Mouse (Mus musculus) thymus, postnatal 4 days (tissue): ENCODE data around the gene Usf3.

ENCODE experiments used
- DNase-seq: peaks from one replicate; pipeline ENCODE4 v3.0.0; 2021

The Usf3 gene

DNA sequence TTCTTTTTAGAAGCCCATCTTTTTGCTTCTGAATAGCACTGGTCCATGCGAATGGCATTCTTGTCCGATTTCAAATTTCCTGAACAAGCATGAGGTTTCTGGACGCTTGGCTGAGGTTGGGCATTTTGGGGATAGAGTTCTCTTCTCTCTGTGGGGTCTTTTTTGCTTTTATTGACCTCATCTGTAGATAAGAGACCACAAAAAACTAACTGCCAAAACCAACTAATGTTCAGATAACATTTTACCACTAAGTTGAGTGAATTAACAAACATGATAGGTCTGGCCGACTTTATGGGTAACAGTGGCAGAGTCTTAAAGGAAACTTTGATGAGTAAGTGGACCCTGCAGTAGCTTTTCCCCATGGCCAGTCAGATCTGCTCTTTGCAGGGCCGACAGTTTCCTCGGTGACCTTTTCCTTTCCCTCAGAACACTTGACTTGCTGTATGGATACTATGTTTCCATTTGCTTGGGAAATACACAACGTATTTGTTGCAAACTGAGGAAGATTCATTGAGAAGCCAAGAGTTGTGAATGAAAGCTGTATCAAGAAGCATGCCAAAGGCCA is 1.0 kb downstream of the Usf3 start:
- DNase-seq = no peak

DNA sequence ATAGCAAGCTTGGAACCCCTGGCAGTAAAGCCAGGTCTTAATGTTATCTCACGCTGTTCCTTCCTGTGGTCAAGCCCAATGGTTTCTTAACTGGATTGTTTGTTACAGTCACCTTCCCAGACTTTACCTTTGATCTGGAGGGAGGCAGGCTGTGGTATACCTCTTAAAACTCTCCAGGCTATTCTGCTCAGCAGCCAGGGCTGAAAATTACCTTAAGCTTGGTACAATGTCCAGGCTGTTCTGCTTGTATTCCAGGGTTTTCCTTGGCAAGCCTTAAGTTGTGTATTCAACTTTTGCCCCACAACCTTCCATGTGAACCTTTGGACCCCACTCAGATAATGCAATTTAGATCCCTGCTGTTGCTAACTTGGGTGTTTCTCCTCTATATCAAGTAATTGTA is 2.0 kb downstream of the Usf3 start:
- DNase-seq = no peak

DNA sequence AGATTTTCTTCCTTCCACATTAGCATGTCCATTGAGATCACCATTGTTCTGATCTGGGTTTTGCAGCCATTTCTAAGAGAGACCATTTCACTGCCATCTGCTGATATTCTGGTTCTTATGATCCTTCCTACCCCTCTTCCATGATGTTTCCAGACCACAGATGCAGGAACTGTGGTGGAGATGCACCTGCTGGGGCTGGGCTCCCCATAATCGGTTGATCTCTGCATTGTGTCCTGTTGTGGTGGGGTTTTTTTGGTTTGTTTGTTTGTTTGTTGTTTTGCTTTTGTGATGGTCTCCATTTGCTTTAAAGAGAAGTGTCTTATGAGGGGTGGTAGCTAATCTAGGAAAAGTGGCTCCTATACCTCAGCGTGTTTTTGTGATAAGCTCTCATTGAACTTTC is 3.5 kb downstream of the Usf3 start:
- DNase-seq = no peak

DNA sequence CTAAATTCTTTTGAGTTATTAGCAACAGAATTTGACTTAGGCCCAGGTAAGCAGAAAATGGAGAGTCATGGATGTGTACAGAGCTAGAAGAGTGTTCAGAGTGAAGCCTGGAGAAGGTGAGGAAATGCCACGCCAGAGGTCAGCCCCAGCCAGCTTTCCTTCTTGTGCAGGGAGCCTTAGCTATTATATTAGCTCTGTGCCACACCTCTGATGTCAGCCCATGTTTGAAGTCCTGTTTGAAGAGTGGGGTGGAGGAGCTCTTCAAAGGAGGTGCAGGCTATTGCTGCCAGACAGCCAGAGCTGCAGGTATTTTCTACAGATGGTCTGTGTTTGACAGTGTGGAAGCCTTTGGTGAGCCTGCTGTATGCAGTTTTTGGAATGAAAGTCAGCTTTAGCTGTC is 5.5 kb downstream of the Usf3 start:
- no peak for DNase-seq

DNA sequence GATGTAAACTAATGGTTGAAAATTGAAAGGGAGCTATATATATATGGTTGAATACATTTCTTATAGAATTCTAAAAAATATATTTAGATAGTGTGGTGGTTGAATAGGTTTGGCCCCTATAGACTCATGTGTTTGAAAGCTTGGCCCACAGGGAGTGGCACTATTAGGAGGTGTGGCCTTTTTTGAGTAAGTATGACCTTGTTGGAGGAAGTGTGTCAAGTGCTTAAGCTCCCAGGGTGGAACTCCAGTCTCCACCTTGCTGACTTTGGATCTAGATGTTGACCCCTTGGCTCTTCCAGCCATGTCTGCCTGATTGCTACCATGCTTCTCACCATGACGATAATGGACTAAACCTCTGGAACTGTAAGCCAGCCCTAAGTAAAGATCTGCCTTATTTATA is 9.6 kb downstream of the Usf3 start:
- DNase-seq = no peak

DNA sequence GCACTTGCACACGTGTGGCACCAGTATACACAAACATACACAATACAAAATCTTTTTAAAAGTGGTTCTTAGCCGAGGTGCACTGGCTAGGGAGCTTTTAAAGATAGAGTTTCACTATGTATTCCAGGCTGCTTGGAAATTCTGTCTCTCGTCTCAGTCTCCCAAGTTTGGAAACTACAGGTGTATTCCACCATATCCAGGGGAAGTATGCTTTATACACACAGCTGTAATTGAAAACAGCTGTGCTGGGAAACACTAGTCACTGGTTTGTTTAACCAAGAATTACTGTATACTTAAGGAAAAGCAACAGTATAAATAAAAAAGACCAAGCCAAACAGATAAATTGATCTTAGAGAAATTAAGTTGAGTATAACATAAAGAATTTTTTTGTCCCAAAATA is 11.7 kb downstream of the Usf3 start:
- DNase-seq = no peak

DNA sequence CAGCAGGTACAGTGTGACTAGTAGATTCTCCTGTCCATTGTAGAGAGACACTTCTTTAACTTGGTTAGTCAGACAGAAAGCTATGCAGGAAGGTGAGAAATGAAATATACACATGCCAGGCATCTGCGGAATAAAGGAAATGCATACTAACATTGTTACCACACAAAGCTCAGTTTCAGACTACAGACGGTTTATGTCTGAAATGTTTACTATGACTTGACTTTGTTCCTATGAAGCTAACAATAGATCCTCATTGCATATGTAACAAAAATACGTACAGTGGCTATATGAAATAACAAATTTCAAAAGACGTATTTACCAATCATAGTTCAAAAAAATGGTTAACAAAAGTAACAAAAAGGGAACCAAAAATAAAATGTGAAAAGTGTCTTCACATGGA is 14.1 kb downstream of the Usf3 start:
- no peak for DNase-seq

DNA sequence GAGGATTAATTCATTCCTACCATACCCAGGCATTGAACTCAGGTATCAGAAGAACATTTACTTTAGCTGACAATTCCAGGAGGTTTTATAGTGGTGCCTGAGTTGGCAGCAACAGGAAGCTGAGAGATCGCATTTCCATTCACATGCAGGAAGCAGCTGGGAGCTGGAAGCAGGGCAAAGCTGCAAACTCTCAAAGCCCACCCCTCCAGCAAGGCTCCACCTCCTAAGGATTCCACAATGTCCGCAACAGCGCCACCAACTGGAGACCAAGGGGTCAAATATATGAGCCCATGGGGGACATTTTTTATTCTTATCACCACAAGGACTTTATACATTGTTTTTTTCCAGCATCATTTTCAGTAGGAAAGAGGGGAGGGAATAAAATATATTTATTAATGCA is 15.7 kb downstream of the Usf3 start:
- no peak for DNase-seq

DNA sequence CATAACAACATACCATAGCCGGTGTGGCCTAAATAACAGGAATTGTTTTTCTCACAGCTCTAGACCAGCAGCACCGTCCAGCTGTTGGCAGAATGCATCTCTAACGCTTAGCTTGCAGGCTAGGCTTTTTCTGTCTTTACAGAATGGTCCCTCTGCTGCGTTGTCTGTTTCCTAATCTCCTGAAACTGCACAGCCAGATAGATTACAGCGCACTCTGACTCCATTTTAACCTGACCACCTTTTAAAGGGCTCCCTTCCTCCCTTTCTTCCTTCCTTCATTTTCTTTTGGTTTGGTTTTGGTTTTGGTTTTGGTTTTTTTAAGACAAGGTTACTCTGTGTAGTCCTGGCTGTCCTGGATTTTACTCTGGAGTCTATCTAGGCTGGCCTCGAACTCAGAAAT is 17.0 kb downstream of the Usf3 start:
- DNase-seq = no peak

DNA sequence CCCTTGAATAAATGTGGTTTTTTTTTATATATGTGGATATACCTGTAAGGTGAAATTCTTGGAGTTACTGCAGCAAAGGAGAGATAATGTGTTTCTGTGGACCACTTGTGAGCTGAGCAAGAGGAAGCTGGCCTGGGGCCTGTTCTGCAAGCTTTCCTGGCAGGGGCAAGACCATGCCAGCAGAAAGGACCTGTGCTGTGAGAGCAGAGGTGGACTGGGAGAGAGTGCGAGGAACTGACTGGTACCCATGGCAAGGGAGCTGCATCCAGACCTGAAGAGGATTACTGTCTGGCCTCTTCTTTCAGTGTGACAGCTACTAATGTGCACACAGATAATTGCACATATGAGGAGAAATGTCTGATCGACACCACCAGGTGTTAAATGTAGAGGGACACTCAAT is 17.9 kb downstream of the Usf3 start:
- no peak for DNase-seq

DNA sequence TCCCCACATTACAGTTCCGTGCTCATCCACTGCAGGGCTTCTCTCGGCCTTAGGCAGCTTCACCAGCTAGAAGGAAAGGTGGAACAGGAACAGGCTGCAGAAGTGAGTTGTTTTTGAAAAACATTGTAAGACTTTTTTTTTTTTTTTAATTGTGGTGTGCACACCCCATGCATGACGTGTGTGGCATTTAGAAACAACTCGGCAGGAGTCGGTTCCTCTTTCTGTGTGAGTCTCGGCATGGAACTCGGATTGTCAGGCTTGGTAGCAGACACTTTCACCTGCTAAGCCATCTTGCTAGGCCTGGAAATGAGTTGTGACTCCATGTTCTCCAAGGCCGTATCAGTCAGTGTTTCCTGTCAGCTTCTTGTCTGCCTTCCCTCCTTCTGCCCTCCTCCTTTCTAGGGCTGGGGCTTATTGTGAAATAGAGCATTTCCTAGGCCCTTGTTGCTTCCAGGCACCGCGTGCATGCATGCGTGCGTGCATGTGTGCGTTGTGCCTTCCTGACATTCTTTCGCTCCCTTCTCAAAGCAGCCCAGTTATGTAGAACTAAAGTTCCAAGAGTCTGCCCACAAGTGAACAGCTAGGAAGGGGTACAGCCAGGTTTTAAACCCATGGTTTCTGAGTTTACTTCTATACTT is 26.1 kb downstream of the Usf3 start:
- DNase-seq = no peak

DNA sequence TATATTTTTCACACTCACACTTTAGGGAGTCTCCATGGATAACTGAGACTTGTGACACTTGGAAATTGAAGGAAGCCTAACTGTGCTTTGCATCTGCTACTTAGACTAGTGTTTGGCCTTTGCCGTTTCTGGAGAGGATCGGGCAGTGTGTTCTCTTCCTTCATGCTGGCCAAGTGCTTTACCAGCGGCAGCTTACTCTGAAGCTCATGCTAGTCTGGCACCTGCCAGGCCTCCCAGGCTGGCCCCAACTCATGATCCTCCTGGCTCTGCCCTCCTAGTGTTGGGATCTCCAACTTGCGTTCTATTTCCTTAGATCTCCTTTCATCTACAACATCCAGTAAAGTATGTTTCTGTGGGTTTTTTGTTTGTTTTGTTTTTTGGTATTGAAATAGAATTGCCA is 27.1 kb downstream of the Usf3 start:
- DNase-seq = no peak

DNA sequence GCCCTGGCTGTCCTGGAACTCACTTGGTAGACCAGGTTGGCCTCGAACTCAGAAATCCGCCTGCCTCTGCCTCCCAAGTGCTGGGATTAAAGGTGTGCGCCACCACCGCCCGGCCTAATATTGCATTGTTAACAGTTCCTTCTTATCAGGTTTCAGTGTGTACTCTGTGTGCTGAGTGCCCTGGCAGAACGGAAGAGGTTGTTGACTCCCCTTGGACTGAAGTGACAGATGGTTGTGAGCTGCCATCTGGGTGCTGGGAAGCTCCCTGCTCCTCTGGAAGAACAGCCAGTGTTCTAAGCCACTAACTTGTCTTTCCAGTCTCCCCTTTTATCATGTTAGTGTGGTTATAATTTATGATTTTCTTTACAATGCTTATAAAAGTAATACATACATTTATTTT is 31.3 kb downstream of the Usf3 start:
- DNase-seq = no peak

DNA sequence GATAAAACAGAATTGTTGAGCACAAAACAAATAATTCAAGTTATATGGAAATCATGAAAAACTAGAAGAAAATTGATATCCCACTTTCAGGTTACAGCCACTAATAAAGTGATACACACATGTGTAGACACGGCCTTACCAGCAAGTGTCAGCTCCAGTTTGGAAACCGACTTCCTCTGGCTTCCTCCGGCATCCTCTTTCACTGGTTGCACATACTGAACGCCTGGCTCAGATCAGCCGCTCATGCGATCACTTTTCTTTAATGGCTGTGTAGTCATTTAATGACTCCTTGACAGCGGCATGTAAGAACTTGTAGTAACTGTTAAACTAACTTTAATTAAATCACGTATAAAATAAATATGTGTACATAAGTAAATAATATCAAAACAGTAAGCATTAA is 32.9 kb downstream of the Usf3 start:
- DNase-seq = no peak

DNA sequence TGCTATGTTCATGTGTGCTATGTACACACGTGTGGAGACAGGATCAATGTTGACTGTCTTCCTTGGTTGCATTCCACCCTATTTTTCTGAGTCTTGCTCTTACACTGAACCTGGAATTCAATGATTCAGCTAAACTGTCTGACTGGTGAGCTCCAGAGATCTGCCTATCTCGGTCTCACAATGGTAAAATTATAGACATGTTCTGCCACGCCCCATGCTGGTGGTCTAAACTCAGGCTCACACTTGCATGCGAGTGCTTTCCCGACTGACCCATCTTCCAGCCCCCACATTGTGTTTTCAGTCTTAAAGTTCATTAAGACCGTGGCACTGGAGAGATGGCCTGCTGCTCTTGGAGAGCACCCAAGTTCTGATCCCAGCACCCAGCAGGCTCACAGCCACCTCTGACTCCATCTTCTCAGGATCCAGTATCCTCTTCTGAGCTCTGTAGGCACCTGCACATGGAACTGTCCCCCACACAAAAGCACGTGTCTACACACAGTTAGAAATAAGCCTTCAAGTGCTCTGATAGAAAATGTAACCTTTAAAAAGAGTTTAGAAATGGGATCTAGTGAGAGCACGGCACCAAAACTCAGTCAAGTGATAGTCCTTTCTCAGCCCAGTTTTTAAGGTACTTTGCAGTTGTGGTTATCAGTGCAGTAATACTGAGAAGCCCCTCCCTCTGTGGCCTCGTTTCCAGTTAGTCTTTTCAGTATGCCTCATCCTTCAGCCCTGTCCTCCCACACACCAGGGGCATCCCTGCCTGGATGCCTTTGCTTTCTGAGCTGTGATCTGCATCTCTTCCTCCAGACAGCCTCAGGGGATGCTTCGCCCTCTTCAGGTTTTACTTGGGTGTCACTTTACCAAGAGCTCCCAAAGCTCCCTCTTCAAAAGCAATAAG is 37.4 kb downstream of the Usf3 start:
- no peak for DNase-seq

DNA sequence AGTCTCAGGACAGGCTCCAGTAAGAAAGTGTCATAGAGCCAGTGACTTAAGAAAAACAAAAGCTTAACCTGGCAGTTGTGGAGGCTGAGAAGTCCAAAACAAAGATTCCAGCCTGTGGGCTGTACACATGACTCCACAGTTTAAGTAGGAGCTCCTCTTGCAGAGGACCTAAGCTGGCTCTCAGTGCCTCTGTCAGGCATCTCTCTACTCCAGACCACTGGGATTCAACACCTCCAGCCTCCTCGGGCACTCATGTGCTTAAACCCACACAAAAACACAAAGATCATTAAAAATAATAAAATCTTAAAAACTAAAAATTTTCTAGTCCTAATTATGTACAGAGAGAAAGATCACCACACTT is 38.0 kb downstream of the Usf3 start:
- no peak for DNase-seq

DNA sequence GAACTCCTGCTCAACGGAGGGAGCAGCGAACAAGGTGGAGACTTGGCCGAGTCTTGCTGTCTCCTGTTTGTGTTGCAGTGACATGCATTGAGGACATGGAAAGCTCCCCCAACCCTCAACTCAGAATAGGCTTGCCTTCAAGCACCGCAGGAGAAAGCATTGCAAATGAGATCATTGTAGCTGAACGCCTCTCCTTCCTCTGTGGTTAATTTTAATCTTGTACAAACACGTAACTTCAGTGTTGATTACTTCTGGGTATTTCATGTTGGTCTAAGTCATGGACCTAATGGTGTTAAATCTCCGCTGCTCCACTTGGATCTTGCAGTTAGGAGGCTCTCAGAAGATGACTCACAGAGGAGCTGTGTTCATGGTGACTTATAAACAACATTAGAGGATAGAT is 39.7 kb downstream of the Usf3 start:
- DNase-seq = no peak

DNA sequence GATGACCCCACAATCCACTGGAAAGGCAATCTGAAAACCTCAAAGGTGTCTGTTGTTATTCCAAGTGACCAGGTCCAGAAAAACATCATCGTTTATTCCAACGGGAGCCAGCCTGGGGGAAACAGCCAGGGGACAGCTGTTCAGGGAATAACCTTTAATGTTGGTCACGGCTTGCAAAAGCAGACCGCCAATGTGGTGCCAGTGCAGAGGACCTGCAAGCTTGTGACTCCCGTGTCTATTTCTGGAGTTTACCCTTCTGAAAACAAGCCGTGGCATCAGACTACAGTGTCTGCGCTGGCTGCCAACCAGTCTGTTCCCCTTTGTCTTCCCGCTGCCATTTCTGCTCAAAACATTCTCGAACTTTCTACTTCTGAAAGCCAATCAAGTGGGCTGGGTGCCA is 42.5 kb downstream of the Usf3 start:
- DNase-seq = no peak

DNA sequence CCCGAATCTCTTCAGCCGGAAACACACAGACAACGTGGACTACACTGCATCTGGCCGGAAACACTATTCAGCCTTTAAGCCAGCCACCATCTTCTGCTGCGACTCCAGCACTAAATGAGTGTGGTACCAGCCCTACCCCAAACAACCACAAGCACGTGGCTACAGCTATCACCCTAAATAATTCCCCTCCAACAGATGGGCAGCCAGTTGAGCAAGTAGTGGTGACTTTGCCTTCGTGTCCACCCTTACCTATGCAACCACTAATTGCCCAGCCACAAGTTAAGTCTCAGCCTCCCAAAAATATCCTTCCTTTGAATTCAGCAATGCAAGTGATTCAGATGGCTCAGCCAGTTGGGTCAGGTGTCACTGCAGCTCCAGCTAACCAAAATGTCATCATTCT is 43.4 kb downstream of the Usf3 start:
- no peak for DNase-seq

DNA sequence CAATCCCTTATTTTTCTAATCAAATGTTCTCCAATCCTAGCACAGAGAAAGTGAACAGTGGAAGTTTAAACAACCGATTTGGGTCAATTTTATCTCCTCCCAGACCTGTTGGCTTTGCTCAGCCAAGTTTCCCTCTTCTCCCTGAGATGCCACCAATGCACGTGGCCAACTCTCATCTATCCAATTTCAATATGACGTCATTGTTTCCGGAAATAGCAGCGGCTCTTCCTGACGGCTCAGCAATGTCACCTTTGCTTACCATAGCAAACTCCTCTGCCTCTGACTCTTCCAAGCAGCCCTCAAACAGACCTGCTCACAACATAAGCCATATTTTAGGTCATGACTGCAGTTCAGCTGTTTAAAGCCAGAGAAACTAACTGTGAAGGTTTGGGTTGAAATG is 48.4 kb downstream of the Usf3 start:
- no peak for DNase-seq

DNA sequence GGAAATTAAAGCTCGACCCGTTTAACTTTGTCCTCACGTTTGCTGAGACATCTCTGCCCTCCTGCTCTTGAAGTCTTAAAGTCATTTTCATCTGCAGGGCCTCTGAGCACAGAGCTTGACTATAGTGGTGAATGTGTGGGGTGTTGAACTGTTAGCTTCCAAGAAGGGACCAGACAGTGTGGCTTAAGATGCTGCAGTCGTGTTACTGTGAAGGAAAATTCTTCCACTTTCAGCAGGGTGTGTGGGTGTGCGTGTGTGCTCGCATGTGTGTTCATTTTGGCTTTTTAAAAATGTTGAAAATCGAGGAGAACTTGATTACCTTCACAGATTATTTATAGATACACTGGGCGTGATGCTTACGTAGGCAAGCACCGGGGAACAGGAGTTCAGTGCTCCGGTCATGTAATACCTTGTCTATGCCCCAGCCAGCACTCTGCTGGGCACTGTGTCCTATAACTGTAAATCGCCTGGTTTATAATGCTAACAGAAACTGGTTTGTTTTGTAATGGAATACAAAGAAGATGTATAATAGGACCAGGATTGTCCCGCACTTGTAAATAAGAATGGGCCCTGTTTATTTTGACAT is 53.8 kb downstream of the Usf3 start:
- DNase-seq = no peak

DNA sequence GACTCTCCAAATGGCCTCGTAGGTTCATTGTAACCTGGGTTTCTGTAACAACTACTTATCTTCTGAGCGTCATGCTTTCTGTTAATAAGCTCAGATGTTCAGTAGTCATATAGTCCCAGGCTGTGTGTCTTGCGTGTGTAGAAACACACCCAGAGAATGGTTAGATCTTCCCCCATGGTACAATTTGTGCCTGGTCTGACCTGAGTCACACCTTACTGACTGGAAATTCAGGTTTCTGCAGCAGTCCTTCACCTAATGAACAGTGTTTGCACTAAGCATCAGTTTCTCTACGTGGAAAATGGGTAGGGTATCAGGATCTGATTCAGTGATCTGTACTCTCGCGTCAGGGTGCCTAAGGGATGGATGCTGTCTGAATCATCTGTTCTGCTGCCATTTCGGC is 60.0 kb downstream of the Usf3 start:
- no peak for DNase-seq

DNA sequence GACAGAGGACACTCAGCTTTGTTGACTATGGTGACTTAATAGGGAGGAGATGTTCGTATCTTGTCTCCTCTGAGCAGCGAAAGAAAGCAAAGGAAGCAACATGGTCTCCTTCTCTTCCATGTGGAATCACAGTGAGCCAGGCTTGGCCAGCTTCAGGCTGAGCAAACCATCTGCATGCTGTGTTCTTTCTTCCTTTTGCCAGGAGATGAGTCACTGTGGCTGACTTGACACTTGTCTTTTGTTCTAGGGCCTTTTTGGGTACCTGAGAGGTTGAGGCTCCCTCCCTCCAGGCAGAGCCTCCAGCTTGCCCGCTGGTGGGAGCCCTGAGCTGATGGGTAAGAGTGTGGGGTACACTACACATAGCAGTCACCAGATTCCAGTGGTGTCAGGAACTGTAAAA is 64.8 kb downstream of the Usf3 start:
- no peak for DNase-seq

DNA sequence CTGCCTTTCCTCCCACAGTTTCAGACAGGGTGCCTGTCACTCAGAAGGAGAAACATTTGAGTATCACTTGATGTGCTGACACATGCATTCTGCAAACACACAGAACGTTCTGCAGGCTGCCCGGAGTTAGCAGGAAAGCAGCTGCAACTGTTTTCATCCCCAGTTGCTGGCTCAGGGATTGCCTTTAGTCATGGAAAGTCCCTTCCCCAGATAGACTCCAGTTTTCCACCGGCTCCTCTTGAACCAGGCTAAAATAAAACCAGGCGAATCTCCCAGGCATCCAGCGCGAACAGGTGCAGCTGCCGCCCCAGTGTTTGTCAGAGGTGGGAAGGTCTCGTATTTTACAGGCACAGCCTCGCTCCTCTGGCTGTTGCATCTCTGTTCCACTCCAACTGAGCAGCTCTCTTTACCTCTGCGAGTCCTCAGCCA is 65.8 kb downstream of the Usf3 start:
- no peak for DNase-seq
